Mouse (Mus musculus): ENCODE measurements at regions not wholly inside any gene's neighbourhood (a gene's known extent, or its start where the extent isn't known, plus 50 kb on each side); places are given as distances from the start of the nearest gene placed in this dataset.

DNA sequence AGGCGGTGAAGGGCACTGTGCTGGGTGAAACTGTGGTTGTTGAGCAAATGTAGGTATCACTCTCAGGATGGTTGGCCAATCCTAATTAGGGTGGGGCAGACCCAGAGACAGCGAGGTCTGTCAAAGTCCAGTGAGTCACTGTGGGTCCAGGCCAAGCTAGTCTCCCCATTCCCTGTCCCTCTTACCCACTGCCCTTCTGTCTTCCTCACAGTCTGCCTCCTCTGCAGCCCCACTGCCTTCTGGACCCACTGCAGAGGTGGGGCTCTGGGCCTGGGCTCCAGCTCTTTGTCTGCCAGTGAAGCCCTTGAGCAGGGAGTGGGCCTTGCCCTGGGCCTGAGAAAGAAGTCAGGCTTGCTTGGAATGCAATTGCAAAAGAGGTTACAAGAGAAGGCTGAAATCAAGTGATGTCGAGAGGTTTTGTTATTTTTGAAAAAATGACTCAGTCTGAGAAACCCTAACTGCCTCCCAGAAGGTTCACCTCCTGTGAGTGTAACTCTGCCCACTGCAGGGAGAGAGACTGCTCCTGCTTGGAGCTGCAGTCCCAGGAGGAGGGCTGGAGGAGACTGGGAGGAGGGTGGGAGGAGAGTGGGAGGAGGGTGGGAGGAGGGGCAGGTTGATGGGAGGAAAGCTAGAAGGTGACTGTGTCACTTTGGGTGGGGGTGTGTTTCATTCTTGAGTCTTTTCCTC is 193.3 kb downstream of the 4933412E24Rik start:
- no peaks in the 10 kb centered on the region for H3K4me1 ChIP-seq (ENCODE audit: insufficient read depth)
- no peaks in the 10 kb centered on the region for H3K27me3 ChIP-seq (ENCODE audit: insufficient read depth, low read length)
- no peaks in the 10 kb centered on the region for H3K36me3 ChIP-seq (ENCODE audit: insufficient read depth)
- no peak overlapping the region for H3K4me3 ChIP-seq (ENCODE audit: low read depth, low read length)
- peak overlapping the region; percentile 81 for H3K27ac ChIP-seq (ENCODE audit: low read depth)
- DNase-seq (peak; percentile 62), ATAC-seq (ENCODE audit: insufficient read depth) (peak; percentile 79)
- H3K9me3 ChIP-seq (ENCODE audit: low read depth, low read length), result no peaks in the 10 kb centered on the region
- WGBS, result 43% methylated on average over 3 of the region's 3 CpGs
- no peak overlapping the region for H3K4me2 ChIP-seq
- TF ChIP-seq CTCF (IDR thresholded peaks at IDR 0.05; ENCODE audit: low read depth), result no peak
- H3K9ac ChIP-seq, result no peak overlapping the region

DNA sequence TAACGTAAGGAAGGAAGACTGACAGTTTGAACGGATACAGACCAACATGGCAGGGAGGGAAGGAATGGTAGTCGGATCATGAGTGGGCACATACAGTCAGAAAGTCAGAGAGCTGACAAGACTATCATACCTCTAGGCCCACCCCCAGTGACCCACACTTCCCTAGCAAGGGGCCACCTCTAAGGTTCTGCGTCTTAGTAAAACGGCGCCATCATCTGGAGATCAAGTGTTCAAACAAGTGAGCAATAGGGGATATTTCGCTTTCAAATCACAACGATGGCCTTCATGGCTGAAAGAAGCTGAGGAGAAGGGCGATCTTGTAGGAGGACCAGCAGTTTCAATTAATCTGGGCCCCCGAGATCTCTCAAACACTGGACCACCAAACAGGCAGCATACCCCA is 196.1 kb downstream of the 4933412E24Rik start:
- H3K27me3 ChIP-seq (ENCODE audit: insufficient read depth, low read length), result no peaks in the 10 kb centered on the region
- no peaks in the 10 kb centered on the region for H3K4me1 ChIP-seq (ENCODE audit: insufficient read depth)
- no peaks in the 10 kb centered on the region for H3K9me3 ChIP-seq (ENCODE audit: low read depth, low read length)
- no peak for ATAC-seq (ENCODE audit: insufficient read depth)
- whole genome bisulfite sequencing, result 73% methylated on average over 10 of the region's 10 CpGs
- no peaks in the 10 kb centered on the region for H3K36me3 ChIP-seq (ENCODE audit: insufficient read depth)
- H3K27ac ChIP-seq (ENCODE audit: low read depth), result no peak overlapping the region
- H3K4me2 ChIP-seq, result no peak overlapping the region
- H3K9ac ChIP-seq, result no peak overlapping the region
- no peak overlapping the region for H3K4me3 ChIP-seq (ENCODE audit: low read depth, low read length)
- TF ChIP-seq CTCF (IDR thresholded peaks at IDR 0.05; ENCODE audit: low read depth), result 0 out of 2 replicates have a peak, but pooled peaks have one; percentile 12
- no peak for DNase-seq

- no peak for TF ChIP-seq CTCF (IDR thresholded peaks at IDR 0.05; ENCODE audit: low read depth)
- Histone ChIP-seq H3K9ac (no peak overlapping the region), H3K27ac (ENCODE audit: low read depth) (no peak overlapping the region), H3K36me3 (ENCODE audit: insufficient read depth) (no peaks in the 10 kb centered on the region), H3K4me2 (no peak overlapping the region), H3K9me3 (ENCODE audit: low read depth, low read length) (no peaks in the 10 kb centered on the region), H3K4me3 (ENCODE audit: low read depth, low read length) (no peak overlapping the region), H3K27me3 (ENCODE audit: insufficient read depth, low read length) (no peaks in the 10 kb centered on the region), H3K4me1 (ENCODE audit: insufficient read depth) (no peaks in the 10 kb centered on the region)
- 50% methylated on average over 8 of the region's 8 CpGs for WGBS
- ATAC-seq (ENCODE audit: insufficient read depth), result no peak
- DNase-seq, result no peak
Observed at GRCm38 (mm10) chr15:59816031-59816430, 200.4 kb downstream of the 4933412E24Rik start.

DNA sequence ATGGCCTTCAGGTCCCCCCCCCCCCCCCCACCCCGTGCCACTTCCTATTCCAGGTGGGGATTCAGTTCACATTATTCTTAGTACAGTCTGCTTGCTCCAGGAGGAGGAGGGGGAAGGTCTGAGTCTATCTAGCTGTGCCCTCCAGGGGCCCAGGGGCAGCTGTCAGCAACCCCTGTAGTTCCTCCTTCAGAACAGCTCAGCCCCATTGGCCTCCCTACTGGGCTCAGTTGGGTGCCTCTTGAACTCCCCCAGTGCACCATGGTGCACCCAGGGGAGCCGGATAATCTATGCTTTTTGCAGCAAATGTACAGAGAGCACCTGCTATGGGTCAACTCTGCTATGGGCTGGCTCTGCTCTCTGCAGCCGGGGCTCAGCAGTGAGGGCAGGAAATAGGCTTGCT is 204.8 kb downstream of the 4933412E24Rik start:
- Histone ChIP-seq H3K9me3 (ENCODE audit: low read depth, low read length) (no peaks in the 10 kb centered on the region), H3K4me3 (ENCODE audit: low read depth, low read length) (no peak overlapping the region), H3K36me3 (ENCODE audit: insufficient read depth) (no peaks in the 10 kb centered on the region), H3K9ac (no peak overlapping the region), H3K4me1 (ENCODE audit: insufficient read depth) (no peaks in the 10 kb centered on the region), H3K4me2 (no peak overlapping the region), H3K27me3 (ENCODE audit: insufficient read depth, low read length) (no peaks in the 10 kb centered on the region), H3K27ac (ENCODE audit: low read depth) (no peak overlapping the region)
- no peak for TF ChIP-seq CTCF (IDR thresholded peaks at IDR 0.05; ENCODE audit: low read depth)
- DNase-seq (no peak), ATAC-seq (ENCODE audit: insufficient read depth) (no peak)
- 35% methylated on average over 3 of the region's 3 CpGs for WGBS

DNA sequence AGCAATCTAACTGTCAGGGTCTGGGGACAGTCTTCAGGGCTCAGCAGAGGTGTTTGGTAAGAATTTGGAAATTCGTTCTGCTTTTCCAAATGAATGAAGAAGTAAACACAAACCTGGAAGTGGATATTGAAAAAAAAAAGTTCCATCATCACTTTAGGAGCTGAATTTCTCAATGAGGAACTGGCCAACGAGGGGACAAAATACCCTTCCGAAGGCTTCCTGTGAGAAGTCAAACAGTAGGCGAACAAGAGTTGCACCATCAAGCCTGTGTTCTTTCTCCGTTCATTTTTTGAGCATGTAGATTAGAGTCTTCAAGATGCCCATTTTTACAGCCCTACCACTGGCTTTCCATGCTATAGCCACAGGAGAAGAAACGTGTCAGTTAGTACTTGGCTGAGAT is 207.1 kb downstream of the 4933412E24Rik start:
- DNase-seq, result no peak
- Histone ChIP-seq H3K9me3 (ENCODE audit: low read depth, low read length) (no peaks in the 10 kb centered on the region), H3K27ac (ENCODE audit: low read depth) (no peak overlapping the region), H3K4me1 (ENCODE audit: insufficient read depth) (no peaks in the 10 kb centered on the region), H3K4me2 (no peak overlapping the region), H3K36me3 (ENCODE audit: insufficient read depth) (no peaks in the 10 kb centered on the region), H3K9ac (no peak overlapping the region), H3K27me3 (ENCODE audit: insufficient read depth, low read length) (no peaks in the 10 kb centered on the region), H3K4me3 (ENCODE audit: low read depth, low read length) (no peak overlapping the region)
- no peak for ATAC-seq (ENCODE audit: insufficient read depth)
- TF ChIP-seq CTCF (IDR thresholded peaks at IDR 0.05; ENCODE audit: low read depth), result no peak
- WGBS, result 91% methylated on average over 6 of the region's 6 CpGs

GRCm38 (mm10) chr15:59807723-59808122 is 208.7 kb downstream of the 4933412E24Rik start:
- Histone ChIP-seq H3K9me3 (ENCODE audit: low read depth, low read length) (no peaks in the 10 kb centered on the region), H3K4me2 (no peak overlapping the region), H3K27ac (ENCODE audit: low read depth) (no peak overlapping the region), H3K27me3 (ENCODE audit: insufficient read depth, low read length) (no peaks in the 10 kb centered on the region), H3K9ac (no peak overlapping the region), H3K36me3 (ENCODE audit: insufficient read depth) (no peaks in the 10 kb centered on the region), H3K4me3 (ENCODE audit: low read depth, low read length) (no peak overlapping the region), H3K4me1 (ENCODE audit: insufficient read depth) (no peaks in the 10 kb centered on the region)
- TF ChIP-seq CTCF (IDR thresholded peaks at IDR 0.05; ENCODE audit: low read depth), result no peak
- no peak for ATAC-seq (ENCODE audit: insufficient read depth)
- 86% methylated on average over 6 of the region's 6 CpGs for WGBS
- no peak for DNase-seq

GRCm38 (mm10) chr15:59805771-59806170 is 210.6 kb downstream of the 4933412E24Rik start:
- H3K4me2 ChIP-seq, result no peak overlapping the region
- H3K4me3 ChIP-seq (ENCODE audit: low read depth, low read length), result no peak overlapping the region
- TF ChIP-seq CTCF (IDR thresholded peaks at IDR 0.05; ENCODE audit: low read depth), result no peak
- H3K27me3 ChIP-seq (ENCODE audit: insufficient read depth, low read length), result no peaks in the 10 kb centered on the region
- H3K36me3 ChIP-seq (ENCODE audit: insufficient read depth), result no peaks in the 10 kb centered on the region
- DNase-seq, result no peak
- 73% methylated on average over 2 of the region's 2 CpGs for WGBS
- H3K27ac ChIP-seq (ENCODE audit: low read depth), result no peak overlapping the region
- H3K9me3 ChIP-seq (ENCODE audit: low read depth, low read length), result no peaks in the 10 kb centered on the region
- no peaks in the 10 kb centered on the region for H3K4me1 ChIP-seq (ENCODE audit: insufficient read depth)
- H3K9ac ChIP-seq, result no peak overlapping the region
- ATAC-seq (ENCODE audit: insufficient read depth), result no peak
